Mouse (Mus musculus) testis, adult 2 months (tissue): ENCODE measurements at regions not wholly inside any gene's neighbourhood (a gene's known extent, or its start where the extent isn't known, plus 50 kb on each side); places are given as distances from the start of the nearest gene placed in this dataset.

ENCODE experiments used
- CTCF ChIP-seq: fragments of 200-500 bp; IDR thresholded peaks from 2 replicates; pipeline ENCODE4 v1.5.1; 2012; ENCODE audit warnings: low read depth, mild to moderate bottlenecking, inconsistent platforms, low read length, moderate library complexity; ENCODE audit not compliant: control insufficient read depth, insufficient read depth, insufficient replicate concordance
- POLR2A ChIP-seq: fragments of 200-500 bp; IDR thresholded peaks from 2 replicates; pipeline ENCODE4 v1.6.1; 2012; ENCODE audit warnings: low read depth, mild to moderate bottlenecking, inconsistent platforms, low read length, moderate library complexity; ENCODE audit not compliant: control insufficient read depth

DNA sequence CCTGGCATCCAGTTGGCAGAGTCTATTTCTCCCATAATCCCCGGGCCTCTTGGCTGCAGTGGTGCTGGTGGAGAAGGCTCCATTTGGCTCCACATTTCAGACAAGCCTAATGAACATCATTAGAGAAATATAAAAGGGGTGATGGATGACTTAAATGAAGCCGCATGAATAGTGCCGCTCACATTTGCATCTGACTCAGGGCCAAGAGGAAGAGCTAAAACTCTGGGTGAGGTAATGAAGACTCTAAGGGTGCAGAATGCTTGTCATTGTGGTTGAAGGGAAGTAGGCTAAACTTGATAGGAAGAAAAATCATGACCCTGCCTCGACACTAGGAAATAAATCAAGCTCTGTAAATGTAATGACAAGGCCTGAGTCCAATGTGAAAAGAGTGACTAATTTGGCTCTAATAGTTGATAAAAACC, 298.3 kb upstream of the Gm21798 start:
- TF ChIP-seq CTCF = no peak
- no peak for TF ChIP-seq POLR2A
